Mouse (Mus musculus) liver, postnatal 0 days (tissue): Measurements from ENCODE around the gene Pax4.

Experiments used
- CTCF ChIP-seq: sonication (generic); IDR thresholded peaks from 2 replicates; pipeline ENCODE4 v1.5.1; 2016; ENCODE audit warnings: antibody characterized with exemption, low read depth
- EP300 ChIP-seq: IDR thresholded peaks from 2 replicates; pipeline ENCODE4 v1.6.1; 2016; ENCODE audit warnings: antibody characterized with exemption, low read depth, mild to moderate bottlenecking

- TF ChIP-seq CTCF (no peak), EP300 (no peak)
These were observed 52.2 kb downstream of the Pax4 start for GRCm38 (mm10) chr6:28396853-28397457.
